Mouse (Mus musculus): ENCODE data around the gene Msl1. TPM values are rescaled to one million over a fixed set of nuclear protein-coding genes. Genes with fewer than 3 reads are reported as not detected.

The Msl1 gene
- total RNA-seq, 4 experiments from 2014 or later: 140 to 201 (median 177) TPM

DNA sequence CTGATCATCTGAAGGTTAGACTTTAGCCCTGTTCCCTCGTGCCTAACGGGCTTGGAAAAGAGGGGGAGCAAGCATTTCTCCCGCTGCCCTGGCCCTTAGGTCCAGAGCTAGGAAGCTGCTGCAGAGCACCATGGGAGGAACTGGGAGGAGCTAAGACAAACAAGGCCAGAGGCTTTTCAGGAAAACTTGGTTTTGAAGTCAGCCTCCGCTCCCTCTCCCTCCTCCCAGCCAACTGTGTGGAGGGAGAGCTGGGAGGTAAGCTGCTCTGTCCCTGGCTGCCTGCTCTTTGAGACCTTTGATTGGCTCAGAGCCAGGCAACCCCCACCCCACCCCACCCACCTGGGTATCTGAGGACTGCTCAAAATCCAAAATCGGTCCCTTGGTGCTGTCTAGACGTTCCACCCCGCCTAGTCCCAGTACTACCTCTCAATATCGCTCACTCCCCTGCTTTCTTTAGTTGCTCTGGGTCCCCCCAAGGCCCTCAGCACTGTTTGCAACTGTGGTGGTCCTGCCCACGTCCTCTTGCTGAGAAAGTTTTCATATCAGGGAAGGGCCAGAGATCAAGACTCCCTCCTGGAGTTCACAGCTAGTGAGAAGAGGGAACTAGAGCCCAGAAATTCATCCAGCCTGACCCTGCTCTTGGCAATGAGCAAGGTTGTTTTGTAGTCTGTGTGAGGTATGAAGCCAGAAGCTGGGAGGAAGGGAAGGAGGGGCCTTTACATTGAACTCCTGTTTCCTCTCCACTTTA lies 18.3 kb upstream of the Msl1 start:
- no peak for DNase-seq (ENCODE audit: low spot score in 2 of 2)

DNA sequence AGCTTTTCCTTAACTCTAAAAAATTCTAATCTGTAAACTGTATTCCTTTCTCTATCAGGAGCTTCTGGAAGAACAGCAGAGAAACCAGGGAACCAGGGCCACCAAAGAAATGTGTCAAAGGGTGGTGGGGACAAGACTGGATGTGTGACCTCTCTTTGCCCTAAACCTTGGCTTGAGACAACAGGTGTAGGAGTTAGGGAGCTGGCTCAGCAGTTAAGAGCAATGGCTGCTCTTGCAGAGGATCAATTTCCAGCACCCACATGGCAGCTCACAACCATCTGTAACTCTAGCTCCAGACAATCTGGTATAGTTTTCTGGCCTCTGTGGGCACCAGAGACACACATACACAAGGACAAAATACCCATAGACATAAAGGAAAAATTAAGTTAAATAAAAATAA lies 17.4 kb upstream of the Msl1 start:
- DNase-seq (ENCODE audit: low spot score in 2 of 2): no peak

DNA sequence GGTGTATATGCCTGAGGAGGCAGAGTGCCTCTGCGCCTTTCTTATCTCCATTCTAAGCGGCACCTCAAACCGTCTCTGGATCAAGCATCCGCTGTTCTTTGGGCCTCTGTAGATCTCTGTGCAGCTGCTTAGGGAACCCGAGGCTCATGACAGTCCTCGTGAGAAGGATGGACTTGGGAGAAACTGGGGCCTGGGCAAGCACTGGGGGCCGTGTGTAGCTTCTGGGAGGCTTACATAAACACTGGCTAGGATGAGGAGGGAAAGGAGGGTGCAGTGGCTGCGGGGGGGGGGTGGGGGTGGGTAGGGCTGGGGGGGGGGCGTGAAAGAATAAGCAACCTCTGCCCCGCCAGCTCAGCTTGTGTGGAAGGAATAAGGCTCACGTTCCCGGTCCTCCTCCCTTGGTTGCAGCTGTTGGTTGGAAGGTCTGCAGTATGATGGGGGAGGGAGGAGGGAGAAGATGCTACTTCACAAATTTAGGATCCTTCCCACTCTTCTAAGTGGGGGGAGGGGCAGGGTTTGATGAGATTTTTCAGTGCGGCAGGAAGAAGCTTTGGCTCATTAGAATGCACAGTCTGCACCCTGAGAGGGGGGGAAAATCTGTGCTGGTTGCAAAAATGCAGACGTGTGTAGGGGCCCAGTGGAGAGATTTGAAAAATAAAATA lies 13.3 kb upstream of the Msl1 start:
- peak; percentile 73 to 84 for DNase-seq (ENCODE audit: low spot score in 2 of 2)

GRCm38 (mm10) chr11:98782651-98783235 lies 12.6 kb upstream of the Msl1 start:
- DNase-seq (ENCODE audit: low spot score in 2 of 2): no peak

- DNase-seq (ENCODE audit: low spot score in 2 of 2): peak; percentile 97 to 98
Measured at GRCm38 (mm10) chr11:98783236-98783696, 12.1 kb upstream of the Msl1 start.

DNA sequence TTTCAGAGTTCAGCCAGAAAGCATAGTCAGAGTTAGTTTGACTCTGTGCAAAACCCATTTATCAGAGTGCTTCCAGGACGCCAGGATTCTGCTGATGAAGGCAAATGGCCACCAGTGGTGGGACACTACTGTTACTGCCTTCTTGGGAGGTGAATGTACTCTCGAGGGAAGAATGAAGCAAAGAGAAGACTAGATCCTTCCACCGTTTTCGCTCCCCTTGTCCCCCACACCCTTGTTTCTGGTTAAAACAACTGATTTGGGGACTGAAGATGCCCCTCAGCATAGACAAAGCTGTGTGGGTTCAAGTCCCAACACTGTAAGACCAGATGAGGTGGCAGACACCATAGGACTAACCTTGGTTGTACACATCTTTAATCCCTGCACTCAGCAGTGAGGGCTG lies 11.2 kb upstream of the Msl1 start:
- DNase-seq (ENCODE audit: low spot score in 2 of 2): no peak

DNA sequence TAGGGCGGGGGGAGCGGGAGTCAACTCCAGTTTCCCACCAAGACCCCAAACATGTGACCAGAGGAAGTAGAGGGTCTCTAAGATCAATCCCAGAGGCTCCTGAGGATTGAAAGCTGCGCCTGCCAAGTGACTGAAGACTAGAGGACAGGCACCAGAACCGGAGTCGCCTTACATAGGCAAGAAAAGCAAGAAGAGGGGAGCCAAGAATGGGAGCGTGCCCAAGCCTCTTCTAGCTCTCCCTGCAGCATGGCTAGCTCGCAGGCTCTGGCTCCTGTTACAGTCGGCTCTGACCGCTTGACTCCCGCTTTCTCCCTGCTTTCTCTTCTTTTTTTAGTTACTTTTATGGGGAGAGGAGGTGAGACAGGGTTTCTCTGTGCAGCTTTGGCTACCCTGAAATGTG lies 10.1 kb upstream of the Msl1 start:
- no peak for DNase-seq (ENCODE audit: low spot score in 2 of 2)

- peak; percentile 84 to 85 for DNase-seq (ENCODE audit: low spot score in 2 of 2)
Measured at GRCm38 (mm10) chr11:98785772-98786281, 9.5 kb upstream of the Msl1 start.

DNA sequence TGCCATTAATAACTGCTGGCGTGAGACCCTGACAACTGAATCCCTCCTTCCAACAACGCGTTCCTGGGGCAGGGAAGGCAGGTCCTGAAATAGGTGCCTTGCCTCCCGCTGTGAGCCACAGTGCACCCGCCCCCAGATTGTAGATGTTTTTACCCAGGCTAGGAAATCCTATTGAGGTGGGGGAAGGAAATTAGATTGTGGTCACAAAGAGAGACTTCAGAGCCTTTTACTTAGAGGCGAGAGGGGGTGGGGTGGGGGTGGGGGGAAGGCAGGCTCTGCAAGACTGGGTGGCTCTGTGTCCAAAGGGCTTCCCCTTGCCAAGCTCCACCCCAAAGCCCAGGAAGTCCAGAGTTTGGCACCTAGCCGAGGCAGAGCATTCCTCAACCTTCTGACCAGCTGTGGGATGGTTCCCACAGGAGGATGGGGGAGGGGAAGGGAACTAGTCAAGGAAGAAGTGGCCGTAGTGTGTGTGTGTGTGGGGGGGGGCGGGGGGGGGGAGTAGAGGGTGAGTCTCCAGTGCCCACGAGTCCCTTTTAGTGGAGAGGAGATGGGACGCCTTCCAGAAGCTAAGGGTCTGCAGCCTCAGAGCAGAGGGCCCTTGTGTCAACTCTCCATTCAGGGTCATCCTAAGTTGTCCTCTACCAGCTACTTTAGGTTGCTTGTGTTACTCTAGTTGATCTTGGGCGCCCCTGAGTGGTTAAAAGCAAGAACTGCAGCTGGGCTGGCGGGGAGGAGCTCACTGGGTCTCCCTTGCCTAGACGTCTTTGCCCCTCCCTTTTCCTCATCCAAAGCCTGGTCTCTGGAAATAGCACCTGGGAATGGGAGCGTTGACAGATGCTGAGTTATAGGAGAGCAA lies 8.7 kb upstream of the Msl1 start:
- peak; percentile 95 to 97 for DNase-seq (ENCODE audit: low spot score in 2 of 2)

- no peak for DNase-seq (ENCODE audit: low spot score in 2 of 2)
Measured at GRCm38 (mm10) chr11:98787229-98787628, 8.1 kb upstream of the Msl1 start.

DNA sequence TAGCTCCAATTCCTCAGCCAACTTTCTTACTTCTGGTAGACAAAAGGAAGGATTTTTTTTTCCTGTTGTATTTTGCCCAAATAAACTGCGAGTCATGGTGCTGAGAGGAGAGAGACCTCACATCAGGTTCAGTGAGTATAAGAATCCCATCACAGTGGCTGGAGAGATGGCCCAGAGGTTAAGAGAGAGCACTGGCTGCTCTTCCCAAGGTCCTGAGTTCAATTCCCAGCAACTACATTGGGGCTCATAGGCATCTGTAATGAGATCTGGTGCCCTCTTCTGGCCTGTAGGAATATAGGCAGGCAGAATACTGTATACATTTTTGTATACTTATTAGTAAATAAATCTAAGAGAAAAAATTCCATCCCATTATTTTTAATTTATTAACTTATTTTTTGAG lies 7.6 kb upstream of the Msl1 start:
- no peak for DNase-seq (ENCODE audit: low spot score in 2 of 2)

- no peak for DNase-seq (ENCODE audit: low spot score in 2 of 2)
Measured at GRCm38 (mm10) chr11:98788139-98788538, 7.2 kb upstream of the Msl1 start.

- DNase-seq (ENCODE audit: low spot score in 2 of 2): peak; percentile 82 to 88
Measured at GRCm38 (mm10) chr11:98788550-98789218, 6.6 kb upstream of the Msl1 start.

- no peak for DNase-seq (ENCODE audit: low spot score in 2 of 2)
Measured at GRCm38 (mm10) chr11:98789219-98789807, 6.0 kb upstream of the Msl1 start.

- no peak for DNase-seq (ENCODE audit: low spot score in 2 of 2)
Measured at GRCm38 (mm10) chr11:98789824-98790223, 5.5 kb upstream of the Msl1 start.

- DNase-seq (ENCODE audit: low spot score in 2 of 2): no peak
Measured at GRCm38 (mm10) chr11:98790631-98791205, 4.6 kb upstream of the Msl1 start.

DNA sequence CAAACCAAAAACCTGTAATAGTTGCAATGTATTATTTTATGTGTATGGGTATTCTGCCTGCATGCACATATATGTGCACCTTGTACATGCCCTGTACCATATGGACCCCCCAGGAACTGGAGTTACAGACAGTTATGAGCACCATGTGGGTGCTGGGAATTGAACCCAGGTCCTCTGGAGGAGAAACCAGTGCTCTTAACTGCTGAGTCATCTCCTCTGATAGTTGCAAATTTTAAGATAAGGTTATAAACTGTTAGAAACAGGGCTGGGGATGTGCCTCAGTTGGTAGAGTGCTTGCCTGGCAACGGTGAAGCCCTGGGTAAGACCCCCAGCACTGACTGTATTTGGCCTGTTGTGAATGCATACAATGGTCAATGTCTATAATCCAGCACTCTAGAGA lies 3.9 kb upstream of the Msl1 start:
- no peak for DNase-seq (ENCODE audit: low spot score in 2 of 2)

DNA sequence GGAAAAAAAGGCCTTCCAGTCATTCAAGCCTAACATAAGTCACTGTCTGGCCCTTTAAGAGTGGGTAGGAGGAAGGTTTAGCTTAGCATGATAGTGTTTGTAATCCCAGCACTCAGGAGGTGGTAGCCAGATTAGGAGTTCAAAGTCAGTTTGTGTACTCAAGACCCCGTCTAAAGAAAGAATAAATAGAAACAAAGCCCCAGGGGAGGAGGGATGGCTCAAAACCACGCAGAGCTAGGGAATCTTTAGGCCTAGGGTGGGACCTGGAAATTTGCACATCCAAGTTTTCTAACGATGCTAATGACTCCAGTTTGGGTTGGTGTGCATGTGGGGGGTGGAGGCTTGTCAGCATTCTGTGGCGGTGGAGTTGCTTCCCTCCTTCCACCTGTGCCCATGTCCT lies 3.2 kb upstream of the Msl1 start:
- DNase-seq (ENCODE audit: low spot score in 2 of 2): no peak

DNA sequence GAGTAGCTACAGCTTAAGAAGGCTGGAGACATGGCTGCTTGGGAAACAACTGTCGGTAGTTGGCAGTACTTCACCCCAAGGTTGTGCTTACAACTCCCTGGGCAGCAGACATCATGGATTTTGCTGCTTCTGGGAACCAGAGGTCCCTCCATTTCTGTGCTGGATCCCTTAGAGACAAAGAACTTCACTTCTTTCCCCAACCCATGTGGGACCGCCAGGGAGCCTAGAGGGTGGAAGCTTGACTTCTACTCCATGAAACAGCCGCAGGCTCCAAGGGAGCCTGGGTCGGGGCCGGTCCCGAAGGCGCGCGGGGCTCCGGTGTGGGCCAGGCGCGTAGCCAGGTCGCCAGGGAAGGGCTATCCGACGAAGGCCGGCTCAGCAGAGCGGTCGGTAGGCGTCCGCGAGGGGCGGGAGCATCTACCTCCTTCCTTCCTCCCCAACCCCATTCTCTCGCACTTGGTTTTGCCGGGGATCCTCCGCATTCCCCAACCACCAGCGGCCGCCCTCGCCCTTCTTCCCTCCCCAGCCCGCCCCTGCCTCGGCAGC lies 774 bp upstream of the Msl1 start:
- peak; percentile 72 to 73 for DNase-seq (ENCODE audit: low spot score in 2 of 2)
